Mouse (Mus musculus): ENCODE results near the gene Pcnx2. TPM values are rescaled to one million over a fixed set of nuclear protein-coding genes. Genes with fewer than 3 reads are reported as not detected.

Pcnx2 gene
- total RNA-seq, 4 experiments from 2014 or later: 0.24 to 0.51 (median 0.38) TPM

GRCm38 (mm10) chr8:125716211-125716610 lies 181.9 kb downstream of the Pcnx2 start:
- DNase-seq (ENCODE audit: low spot score in 2 of 2): no peak

- no peak for DNase-seq (ENCODE audit: low spot score in 2 of 2)
Observed at GRCm38 (mm10) chr8:125711514-125711913, 186.6 kb downstream of the Pcnx2 start.

- DNase-seq (ENCODE audit: low spot score in 2 of 2): no peak
Observed at GRCm38 (mm10) chr8:125709171-125709570, 188.9 kb downstream of the Pcnx2 start.

GRCm38 (mm10) chr8:125705816-125706215 lies 192.3 kb downstream of the Pcnx2 start:
- no peak for DNase-seq (ENCODE audit: low spot score in 2 of 2)

GRCm38 (mm10) chr8:125704434-125704833 lies 193.7 kb downstream of the Pcnx2 start:
- DNase-seq (ENCODE audit: low spot score in 2 of 2): no peak

GRCm38 (mm10) chr8:125702868-125703473 lies 195.1 kb downstream of the Pcnx2 start:
- no peak for DNase-seq (ENCODE audit: low spot score in 2 of 2)

Other genes starting within 250 kb of the Pcnx2 start
- 1 to 10 TPM; 2.7 to 3.5 (median 3.3) TPM for gene Map10, start 228.5 kb downstream of the Pcnx2 start, total RNA-seq (2022)
- gene Ntpcr, start 168.4 kb downstream of the Pcnx2 start, total RNA-seq (2022): 10 to 100 TPM; 10.1 to 13.7 (median 11.4) TPM
- gene Map3k21, start 12.1 kb upstream of the Pcnx2 start, total RNA-seq (2022): under 1 TPM; 0.05 to 0.20 (median 0.08) TPM
- gene Kcnk1, start 96.9 kb upstream of the Pcnx2 start, total RNA-seq (2022): under 1 TPM in 3 of 4 experiments, not detected in 1; 0.21 to 0.31 (median 0.27) TPM

All from gastrocnemius, adult 8-10 months (tissue).